Mouse (Mus musculus): Measurements from ENCODE around the gene Mertk. TPM values are rescaled to one million over a fixed set of nuclear protein-coding genes. Genes with fewer than 3 reads are reported as not detected.
A peak's percentile ranks its signal among the peaks of the same experiment; 100 is the strongest.

Gene Mertk
- 6.3 and 7.1 TPM in 2 replicates for total RNA-seq (2014; rRNA removed)
- 3.0 and 3.4 TPM in 2 replicates for polyA plus RNA-seq (2015; fragmentation: Nextera tagmentation; extraction: Ambion mirVana)

DNA sequence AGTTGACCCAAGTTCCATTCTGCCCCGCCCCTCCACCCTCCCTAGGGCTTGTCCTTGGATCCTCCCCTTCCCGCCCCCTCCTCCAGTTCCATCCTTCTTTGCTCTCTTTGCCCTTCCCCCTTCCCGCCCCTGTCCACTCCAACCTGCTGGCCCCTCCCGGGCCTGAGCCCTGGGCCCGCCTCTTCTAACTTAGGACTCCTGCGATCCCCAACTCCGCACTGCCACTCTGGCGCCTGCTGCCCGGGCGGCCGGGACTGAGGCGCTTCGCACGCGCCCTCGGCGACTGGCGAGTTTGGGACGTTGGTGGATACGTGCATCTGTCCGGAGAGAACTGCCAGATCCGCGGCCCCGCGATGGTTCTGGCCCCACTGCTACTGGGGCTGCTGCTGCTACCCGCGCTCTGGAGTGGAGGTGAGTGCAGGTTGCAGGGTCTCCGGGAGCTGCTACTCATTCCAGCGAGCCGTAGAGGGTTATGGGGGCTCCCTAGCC, at the start of gene Mertk:
TSS of gene Mertk (plus strand) at position 264 of the 489 bp plus-strand sequence.
- Histone ChIP-seq H3K4me2 (ENCODE audit: low read depth, low read length) (peak within 1 kb of the TSS; percentile 64), H3K27ac (peak within 1 kb of the TSS; percentile 79), H3K4me3 (ENCODE audit: low read length) (peak within 1 kb of the TSS; percentile 64), H3K36me3 (ENCODE audit: insufficient read depth, low read length) (no peaks in the 10 kb centered on the region), H3K9ac (replicated peaks; ENCODE audit: low read length) (peak within 1 kb of the TSS; percentile 52), H3K9me3 (ENCODE audit: low read length) (no peaks in the 10 kb centered on the region), H3K4me1 (ENCODE audit: insufficient read depth, low read length) (no peaks in the 10 kb centered on the region), H3K27me3 (ENCODE audit: insufficient read depth, low read length) (0 out of 2 replicates have a peak, but pooled peaks cover 3% of the 10 kb centered on the region)
- ATAC-seq (peak; percentile 91), DNase-seq (ENCODE audit: low spot score) (peak; percentile 83)
- under 1% methylated on average over 30 of the region's 30 CpGs for WGBS
- no peak for TF ChIP-seq CTCF (IDR thresholded peaks at IDR 0.05; ENCODE audit: low read depth)

- Histone ChIP-seq H3K27ac (no peak overlapping the region), H3K36me3 (ENCODE audit: insufficient read depth, low read length) (peaks cover 17% of the 10 kb centered on the region), H3K4me1 (ENCODE audit: insufficient read depth, low read length) (no peaks in the 10 kb centered on the region), H3K9ac (replicated peaks; ENCODE audit: low read length) (no peak overlapping the region), H3K27me3 (ENCODE audit: insufficient read depth, low read length) (no peaks in the 10 kb centered on the region), H3K4me2 (ENCODE audit: low read depth, low read length) (no peak overlapping the region), H3K4me3 (ENCODE audit: low read length) (no peak overlapping the region), H3K9me3 (ENCODE audit: low read length) (no peaks in the 10 kb centered on the region)
- 74% methylated on average over 4 of the region's 4 CpGs for WGBS
- no peak for TF ChIP-seq CTCF (IDR thresholded peaks at IDR 0.05; ENCODE audit: low read depth)
- no peak for DNase-seq (ENCODE audit: low spot score)
- ATAC-seq: no peak
These were observed 18.1 kb upstream of the Mertk start for GRCm38 (mm10) chr2:128680661-128681060.

- Histone ChIP-seq H3K27me3 (ENCODE audit: insufficient read depth, low read length) (no peaks in the 10 kb centered on the region), H3K4me3 (ENCODE audit: low read length) (peak within 1 kb of the TSS; percentile 77), H3K4me2 (ENCODE audit: low read depth, low read length) (peak within 1 kb of the TSS; percentile 87), H3K9me3 (ENCODE audit: low read length) (no peaks in the 10 kb centered on the region), H3K9ac (replicated peaks; ENCODE audit: low read length) (peak within 1 kb of the TSS; percentile 82), H3K36me3 (ENCODE audit: insufficient read depth, low read length) (no peaks in the 10 kb centered on the region; the same call in 1 of the 2 replicates), H3K4me1 (ENCODE audit: insufficient read depth, low read length) (peaks cover 6% of the 10 kb centered on the region), H3K27ac (peak within 1 kb of the TSS; percentile 83)
- TF ChIP-seq CTCF (IDR thresholded peaks at IDR 0.05; ENCODE audit: low read depth): no peak
- DNase-seq (ENCODE audit: low spot score) (peak; percentile 96), ATAC-seq (peak; percentile 98)
- WGBS: under 1% methylated on average over 58 of the region's 58 CpGs
These were observed 11.7 kb upstream of the Mertk start, which contains the start of gene Anapc1 for GRCm38 (mm10) chr2:128686921-128687557. TSS of gene Anapc1 (minus strand) at chr2:128687391.

GRCm38 (mm10) chr2:128687558-128688120, 11.1 kb upstream of the Mertk start:
- H3K4me2 ChIP-seq (ENCODE audit: low read depth, low read length): peak overlapping the region; percentile 87
- WGBS: 46% methylated on average over 10 of the region's 10 CpGs
- DNase-seq (ENCODE audit: low spot score): no peak
- peak overlapping the region; percentile 77 for H3K4me3 ChIP-seq (ENCODE audit: low read length)
- no peaks in the 10 kb centered on the region for H3K9me3 ChIP-seq (ENCODE audit: low read length)
- H3K9ac ChIP-seq (replicated peaks; ENCODE audit: low read length): peak overlapping the region; percentile 82
- H3K4me1 ChIP-seq (ENCODE audit: insufficient read depth, low read length): peaks cover 6% of the 10 kb centered on the region
- peak; percentile 32 for TF ChIP-seq CTCF (IDR thresholded peaks at IDR 0.05; ENCODE audit: low read depth)
- H3K36me3 ChIP-seq (ENCODE audit: insufficient read depth, low read length): no peaks in the 10 kb centered on the region; the same call in 1 of the 2 replicates
- ATAC-seq: peak; percentile 92
- H3K27ac ChIP-seq: peak overlapping the region; percentile 83
- no peaks in the 10 kb centered on the region for H3K27me3 ChIP-seq (ENCODE audit: insufficient read depth, low read length)

DNA sequence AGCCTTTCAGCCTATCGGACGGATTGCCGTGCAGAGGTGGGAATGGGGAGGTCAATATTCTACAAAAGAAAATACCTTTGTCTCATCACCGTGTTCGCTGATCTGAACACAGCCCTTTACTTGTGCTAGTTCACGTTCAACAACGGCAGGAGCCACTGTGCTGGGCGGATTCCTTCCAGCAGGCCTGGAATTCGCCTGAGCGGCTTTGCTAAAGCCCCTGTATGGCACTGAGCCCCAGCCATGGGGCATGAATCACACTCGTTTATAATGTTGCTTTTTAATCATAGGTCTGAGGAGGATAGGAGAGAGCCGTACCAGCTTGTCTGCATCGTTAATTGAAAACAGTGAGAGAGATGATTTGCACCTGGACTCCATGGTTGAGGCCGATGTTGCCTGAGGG, 6.4 kb upstream of the Mertk start:
- H3K4me2 ChIP-seq (ENCODE audit: low read depth, low read length): no peak overlapping the region
- no peak overlapping the region for H3K27ac ChIP-seq
- H3K9ac ChIP-seq (replicated peaks; ENCODE audit: low read length): no peak overlapping the region
- no peak for TF ChIP-seq CTCF (IDR thresholded peaks at IDR 0.05; ENCODE audit: low read depth)
- no peaks in the 10 kb centered on the region for H3K9me3 ChIP-seq (ENCODE audit: low read length)
- H3K36me3 ChIP-seq (ENCODE audit: insufficient read depth, low read length): no peaks in the 10 kb centered on the region
- no peak overlapping the region for H3K4me3 ChIP-seq (ENCODE audit: low read length)
- no peaks in the 10 kb centered on the region for H3K27me3 ChIP-seq (ENCODE audit: insufficient read depth, low read length)
- WGBS: 79% methylated on average over 14 of the region's 14 CpGs
- ATAC-seq: no peak
- H3K4me1 ChIP-seq (ENCODE audit: insufficient read depth, low read length): no peaks in the 10 kb centered on the region
- DNase-seq (ENCODE audit: low spot score): no peak

DNA sequence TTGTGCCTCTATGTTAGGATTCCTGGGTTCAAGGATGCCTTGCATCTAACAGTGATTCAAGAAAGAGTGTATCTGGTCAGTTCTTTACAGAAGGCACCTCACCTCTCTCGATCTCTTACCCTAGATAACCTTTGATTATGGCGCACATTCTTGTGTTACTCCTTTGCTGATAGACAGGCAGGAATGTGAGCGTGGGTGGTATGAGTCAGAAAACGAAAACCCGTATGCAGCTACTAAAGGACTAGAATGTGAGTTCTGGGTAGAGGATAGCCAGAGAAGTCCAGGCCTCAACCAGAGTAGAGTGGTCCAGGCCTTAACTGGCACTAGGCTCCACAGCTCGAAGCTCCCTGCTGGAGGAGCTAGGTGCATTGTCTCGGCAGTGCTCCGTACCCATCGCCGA, 6.0 kb upstream of the Mertk start:
- WGBS: 91% methylated on average over 10 of the region's 10 CpGs
- Histone ChIP-seq H3K27me3 (ENCODE audit: insufficient read depth, low read length) (no peaks in the 10 kb centered on the region), H3K36me3 (ENCODE audit: insufficient read depth, low read length) (no peaks in the 10 kb centered on the region), H3K9ac (replicated peaks; ENCODE audit: low read length) (no peak overlapping the region), H3K9me3 (ENCODE audit: low read length) (no peaks in the 10 kb centered on the region), H3K4me3 (ENCODE audit: low read length) (no peak overlapping the region), H3K4me1 (ENCODE audit: insufficient read depth, low read length) (no peaks in the 10 kb centered on the region), H3K27ac (no peak overlapping the region), H3K4me2 (ENCODE audit: low read depth, low read length) (no peak overlapping the region)
- TF ChIP-seq CTCF (IDR thresholded peaks at IDR 0.05; ENCODE audit: low read depth): no peak
- ATAC-seq (no peak), DNase-seq (ENCODE audit: low spot score) (no peak)
